Mouse (Mus musculus): Measurements from ENCODE around the gene Lrrk1. TPM values are rescaled to one million over a fixed set of nuclear protein-coding genes. Genes with fewer than 3 reads are reported as not detected.

The Lrrk1 gene
- polyA plus RNA-seq, 1 experiment from 2014 or later = 17.2 TPM

DNA sequence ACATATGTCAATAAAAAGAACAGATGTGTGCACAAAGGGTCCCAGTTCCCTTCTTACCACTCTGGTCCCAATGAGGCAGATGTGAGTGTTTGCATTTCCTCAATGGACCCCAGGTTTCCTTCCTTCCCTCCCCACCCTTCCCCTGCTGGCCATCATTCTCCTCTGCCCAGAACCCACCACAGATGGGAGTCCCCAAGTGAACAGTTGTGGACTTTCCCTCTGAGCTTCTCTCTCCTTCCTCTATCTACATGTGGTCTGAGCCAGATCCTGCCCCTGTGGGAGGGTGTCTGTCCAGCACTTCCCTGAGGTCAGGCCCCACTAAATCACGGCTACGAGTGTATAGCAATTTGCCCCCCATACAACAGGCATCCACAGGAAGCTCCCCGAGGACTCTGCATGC, 33.2 kb downstream of the Lrrk1 start:
- WGBS = 21% methylated on average over 3 of the region's 3 CpGs
- Histone ChIP-seq H3K9ac (no peak overlapping the region), H3K27me3 (no peaks in the 10 kb centered on the region), H3K9me3 (replicated peaks) (no peaks in the 10 kb centered on the region), H3K36me3 (peaks cover 5% of the 10 kb centered on the region), H3K4me3 (replicated peaks) (no peak overlapping the region), H3K27ac (no peak overlapping the region), H3K4me1 (peaks cover 7% of the 10 kb centered on the region; the same call in 1 of the 2 replicates), H3K4me2 (no peak overlapping the region)
- no peak for ATAC-seq (replicated peaks; ENCODE audit: low FRiP score)

GRCm38 (mm10) chr7:66351074-66351473, 37.1 kb downstream of the Lrrk1 start:
- no peaks in the 10 kb centered on the region for H3K27me3 ChIP-seq
- H3K9ac ChIP-seq = no peak overlapping the region
- no peak for ATAC-seq (replicated peaks; ENCODE audit: low FRiP score)
- no peaks in the 10 kb centered on the region for H3K9me3 ChIP-seq (replicated peaks)
- no peaks in the 10 kb centered on the region for H3K36me3 ChIP-seq
- peaks cover 19% of the 10 kb centered on the region for H3K4me1 ChIP-seq
- no peak overlapping the region for H3K4me3 ChIP-seq (replicated peaks)
- no peak overlapping the region for H3K27ac ChIP-seq
- WGBS = 85% methylated on average over 4 of the region's 4 CpGs
- no peak overlapping the region for H3K4me2 ChIP-seq

- Histone ChIP-seq H3K4me3 (replicated peaks) (no peak overlapping the region), H3K27me3 (no peaks in the 10 kb centered on the region), H3K27ac (no peak overlapping the region), H3K9ac (no peak overlapping the region), H3K36me3 (no peaks in the 10 kb centered on the region), H3K4me2 (no peak overlapping the region), H3K4me1 (peaks cover 14% of the 10 kb centered on the region), H3K9me3 (replicated peaks) (no peaks in the 10 kb centered on the region)
- 28% methylated on average over 11 of the region's 11 CpGs for WGBS
- ATAC-seq (replicated peaks; ENCODE audit: low FRiP score) = no peak
Measured at GRCm38 (mm10) chr7:66349670-66350069, 38.5 kb downstream of the Lrrk1 start.

DNA sequence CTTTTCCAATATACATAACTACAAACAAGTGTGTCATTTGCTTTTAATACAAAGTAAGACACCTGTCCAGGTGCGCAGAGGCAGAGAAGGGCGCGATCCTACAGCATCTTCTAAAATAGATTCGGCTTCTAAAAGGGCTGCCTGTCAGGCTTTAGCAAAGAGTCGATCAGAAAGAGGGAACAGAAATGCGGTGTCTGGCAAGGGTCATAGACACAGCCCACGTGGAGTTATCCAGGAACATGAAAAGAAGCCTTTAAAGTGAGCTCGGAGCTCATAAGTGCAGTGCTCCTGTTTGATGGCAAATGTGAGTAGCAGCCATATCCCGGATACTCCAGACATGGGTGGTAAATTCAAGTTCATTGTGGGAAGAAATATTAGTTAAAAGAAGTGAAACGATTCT, 39.6 kb downstream of the Lrrk1 start:
- no peak overlapping the region for H3K9ac ChIP-seq
- H3K36me3 ChIP-seq = no peaks in the 10 kb centered on the region
- no peak for ATAC-seq (replicated peaks; ENCODE audit: low FRiP score)
- H3K4me3 ChIP-seq (replicated peaks) = no peak overlapping the region
- H3K27me3 ChIP-seq = no peaks in the 10 kb centered on the region
- no peak overlapping the region for H3K27ac ChIP-seq
- H3K4me1 ChIP-seq = peaks cover 14% of the 10 kb centered on the region
- 80% methylated on average over 10 of the region's 10 CpGs for WGBS
- H3K9me3 ChIP-seq (replicated peaks) = no peaks in the 10 kb centered on the region
- H3K4me2 ChIP-seq = no peak overlapping the region

- Histone ChIP-seq H3K9me3 (replicated peaks) (no peaks in the 10 kb centered on the region), H3K9ac (no peak overlapping the region), H3K27ac (no peak overlapping the region), H3K4me3 (replicated peaks) (no peak overlapping the region), H3K4me2 (peak overlapping the region; percentile 37; the same call in 1 of the 2 replicates), H3K36me3 (no peaks in the 10 kb centered on the region), H3K4me1 (peaks cover 14% of the 10 kb centered on the region), H3K27me3 (no peaks in the 10 kb centered on the region)
- peak; percentile 91 for ATAC-seq (replicated peaks; ENCODE audit: low FRiP score)
- 37% methylated on average over 9 of the region's 9 CpGs for WGBS
Measured at GRCm38 (mm10) chr7:66346959-66347663, 41.0 kb downstream of the Lrrk1 start.

- Histone ChIP-seq H3K27me3 (no peaks in the 10 kb centered on the region), H3K36me3 (no peaks in the 10 kb centered on the region)
- no peak for ATAC-seq (replicated peaks; ENCODE audit: low FRiP score)
Measured at GRCm38 (mm10) chr7:66343307-66343706, 44.8 kb downstream of the Lrrk1 start.

DNA sequence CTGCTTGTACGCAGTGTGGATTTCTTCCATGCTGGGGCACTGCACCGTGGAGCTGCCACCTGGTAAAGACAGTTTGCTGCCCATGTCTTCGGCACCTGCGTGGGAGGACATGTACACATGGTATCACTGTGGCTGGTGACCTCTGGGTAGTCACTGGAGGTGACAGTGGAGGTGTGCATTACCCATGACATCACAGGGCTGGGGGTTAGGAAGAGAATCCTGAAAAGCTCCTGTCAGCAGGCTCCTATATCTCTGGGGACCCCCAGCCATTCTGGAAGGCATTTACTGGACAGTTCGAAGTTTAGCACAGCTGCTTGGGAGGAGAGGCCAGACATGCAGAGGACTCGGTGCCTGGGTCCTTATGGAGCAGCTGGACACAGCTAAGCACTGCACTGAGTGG, 45.3 kb downstream of the Lrrk1 start:
- Histone ChIP-seq H3K9me3 (replicated peaks) (no peaks in the 10 kb centered on the region), H3K4me3 (replicated peaks) (no peak overlapping the region), H3K4me1 (peaks cover 20% of the 10 kb centered on the region), H3K36me3 (no peaks in the 10 kb centered on the region), H3K27me3 (no peaks in the 10 kb centered on the region), H3K9ac (no peak overlapping the region), H3K27ac (no peak overlapping the region), H3K4me2 (no peak overlapping the region)
- 61% methylated on average over 6 of the region's 6 CpGs for WGBS
- no peak for ATAC-seq (replicated peaks; ENCODE audit: low FRiP score)

More at GRCm38 (mm10) chr7:66343307-66343706, 44.8 kb downstream of the Lrrk1 start:
- 71% methylated on average over 5 of the region's 5 CpGs for WGBS
- H3K4me2 ChIP-seq = no peak overlapping the region
- H3K9ac ChIP-seq = no peak overlapping the region
- no peak overlapping the region for H3K4me3 ChIP-seq (replicated peaks)
- no peaks in the 10 kb centered on the region for H3K9me3 ChIP-seq (replicated peaks)
- H3K27ac ChIP-seq = no peak overlapping the region
- peaks cover 20% of the 10 kb centered on the region for H3K4me1 ChIP-seq

GRCm38 (mm10) chr7:66342323-66342722, 45.8 kb downstream of the Lrrk1 start:
- no peaks in the 10 kb centered on the region for H3K9me3 ChIP-seq (replicated peaks)
- no peak overlapping the region for H3K27ac ChIP-seq
- H3K4me2 ChIP-seq = no peak overlapping the region
- H3K36me3 ChIP-seq = no peaks in the 10 kb centered on the region
- no peak overlapping the region for H3K4me3 ChIP-seq (replicated peaks)
- no peak overlapping the region for H3K9ac ChIP-seq
- no peak for ATAC-seq (replicated peaks; ENCODE audit: low FRiP score)
- no peaks in the 10 kb centered on the region for H3K27me3 ChIP-seq
- peaks cover 15% of the 10 kb centered on the region for H3K4me1 ChIP-seq
- WGBS = 46% methylated on average over 4 of the region's 4 CpGs

GRCm38 (mm10) chr7:66340044-66340443, 48.1 kb downstream of the Lrrk1 start:
- Histone ChIP-seq H3K9ac (no peak overlapping the region), H3K9me3 (replicated peaks) (no peaks in the 10 kb centered on the region)
- ATAC-seq (replicated peaks; ENCODE audit: low FRiP score) = 0 out of 2 replicates have a peak, but pooled peaks have one; percentile 52

GRCm38 (mm10) chr7:66339625-66340024, 48.5 kb downstream of the Lrrk1 start:
- no peak for ATAC-seq (replicated peaks; ENCODE audit: low FRiP score)
- 0 out of 2 replicates have a peak overlapping the region, but pooled peaks have one; percentile 45 for H3K27ac ChIP-seq
- H3K27me3 ChIP-seq = no peaks in the 10 kb centered on the region
- H3K4me3 ChIP-seq (replicated peaks) = no peak overlapping the region
- H3K4me1 ChIP-seq = peaks cover 10% of the 10 kb centered on the region
- no peaks in the 10 kb centered on the region for H3K36me3 ChIP-seq
- no peak overlapping the region for H3K9ac ChIP-seq
- H3K4me2 ChIP-seq = no peak overlapping the region
- no peaks in the 10 kb centered on the region for H3K9me3 ChIP-seq (replicated peaks)
- WGBS = 17% methylated on average over 5 of the region's 5 CpGs

More at GRCm38 (mm10) chr7:66340044-66340443, 48.1 kb downstream of the Lrrk1 start:
- Histone ChIP-seq H3K27me3 (no peaks in the 10 kb centered on the region), H3K4me3 (replicated peaks) (no peak overlapping the region), H3K27ac (0 out of 2 replicates have a peak overlapping the region, but pooled peaks have one; percentile 45), H3K4me1 (peaks cover 10% of the 10 kb centered on the region), H3K36me3 (no peaks in the 10 kb centered on the region), H3K4me2 (no peak overlapping the region)
- 20% methylated on average over 3 of the region's 3 CpGs for WGBS

- Histone ChIP-seq H3K27me3 (no peaks in the 10 kb centered on the region), H3K9me3 (replicated peaks) (no peaks in the 10 kb centered on the region), H3K4me3 (replicated peaks) (no peak overlapping the region), H3K4me2 (no peak overlapping the region), H3K27ac (no peak overlapping the region), H3K4me1 (peaks cover 10% of the 10 kb centered on the region), H3K36me3 (peaks cover 20% of the 10 kb centered on the region), H3K9ac (no peak overlapping the region)
- WGBS = 92% methylated on average over 2 of the region's 2 CpGs
- no peak for ATAC-seq (replicated peaks; ENCODE audit: low FRiP score)
Measured at GRCm38 (mm10) chr7:66336955-66337354, 51.2 kb downstream of the Lrrk1 start.

DNA sequence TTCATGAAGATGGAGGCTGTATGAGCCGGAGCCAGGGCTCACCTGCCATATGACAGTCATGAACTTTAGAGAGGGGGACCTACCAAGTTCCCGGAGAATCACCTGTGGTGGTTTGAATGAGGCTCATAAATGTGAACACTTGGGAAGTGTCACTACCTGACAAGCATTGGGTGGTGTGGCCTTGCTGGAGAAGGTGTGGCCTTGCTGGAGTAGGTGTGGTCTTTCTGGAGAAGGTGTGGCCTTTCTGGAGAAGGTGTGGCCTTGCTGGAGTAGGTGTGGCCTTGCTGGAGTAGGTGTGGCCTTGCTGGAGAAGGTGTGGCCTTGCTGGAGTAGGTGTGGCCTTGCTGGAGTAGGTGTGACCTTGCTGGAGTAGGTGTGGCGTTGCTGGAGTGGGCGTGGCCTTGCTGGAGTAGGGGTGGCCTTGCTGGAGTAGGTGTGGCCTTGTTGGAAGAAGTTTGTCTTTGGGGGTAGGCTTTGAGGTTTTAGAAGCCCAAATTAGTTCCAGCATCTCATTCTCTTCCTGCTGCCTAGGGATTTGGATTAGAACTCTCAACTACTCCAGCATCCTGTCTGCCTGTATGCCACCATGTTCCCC, 54.1 kb downstream of the Lrrk1 start:
- Histone ChIP-seq H3K4me3 (replicated peaks) (no peak overlapping the region), H3K27ac (no peak overlapping the region), H3K4me2 (no peak overlapping the region), H3K27me3 (no peaks in the 10 kb centered on the region), H3K9ac (no peak overlapping the region), H3K4me1 (no peaks in the 10 kb centered on the region), H3K9me3 (replicated peaks) (no peaks in the 10 kb centered on the region), H3K36me3 (peaks cover 29% of the 10 kb centered on the region)
- 94% methylated on average over 4 of the region's 4 CpGs for WGBS
- ATAC-seq (replicated peaks; ENCODE audit: low FRiP score) = no peak
